Mouse (Mus musculus) lung, adult 2 months (tissue): ENCODE data around the gene Plin3. TPM values are rescaled to one million over a fixed set of nuclear protein-coding genes. Genes with fewer than 3 reads are reported as not detected.
A peak's percentile ranks its signal among the peaks of the same experiment; 100 is the strongest.

ENCODE experiments used
- DNase-seq: peaks from one replicate; pipeline ENCODE4 v3.0.0; 2022
- H3K4me1 ChIP-seq: fragments of 200-500 bp; 2 replicates; pipeline ENCODE4 v1.6.1; 2011; ENCODE audit warnings: low read length; ENCODE audit not compliant: control insufficient read depth, insufficient read depth
- H3K4me3 ChIP-seq: fragments of 200-500 bp; replicated peaks from 2 replicates; pipeline ENCODE3; 2011; ENCODE audit warnings: low read depth, mild to moderate bottlenecking, control low read depth, low read length; ENCODE audit errors: extremely low read depth
- CTCF ChIP-seq: fragments of 200-500 bp; IDR thresholded peaks from 2 replicates; pipeline ENCODE4 v1.5.1; 2011; ENCODE audit warnings: mild to moderate bottlenecking, low read length, control low read depth; ENCODE audit not compliant: insufficient read depth
- POLR2A ChIP-seq: fragments of 200-500 bp; IDR thresholded peaks from 2 replicates; pipeline ENCODE4 v1.6.1; 2011; ENCODE audit warnings: low read depth, mild to moderate bottlenecking, control low read depth, low read length, borderline replicate concordance; ENCODE audit errors: extremely low read depth
- WGBS: fragments of 180-500 bp; shearing (Covaris S2); methylation state at CpG from one replicate; pipeline ENCODE4 v1.1.7; 2018; 5-methylcytosine and 5-hydroxymethylcytosine counted together
- polyA plus RNA-seq: library from polyadenylated mRNA; depleted of rRNA; stranded (reverse); fragments of >200 nt; gene quantifications from 2 replicates; pipeline ENCODE4 v1.2.3, GENCODE M21; 2012

The Plin3 gene
- polyA plus RNA-seq, 1 experiment: 39.6 TPM

GRCm38 (mm10) chr17:56303847-56304586, 11.3 kb upstream of the Plin3 start:
- TF ChIP-seq POLR2A: no peak
- no peak for TF ChIP-seq CTCF
- DNase-seq: peak; percentile 94
- Histone ChIP-seq H3K4me1 (0 out of 2 replicates have a peak, but pooled peaks cover 2% of the 10 kb centered on the region), H3K4me3 (peak overlapping the region; percentile 77)
- under 1% methylated on average over 68 of the region's 68 CpGs for WGBS

GRCm38 (mm10) chr17:56303160-56303846, 10.6 kb upstream of the Plin3 start, which contains the start of gene Uhrf1:
Uhrf1 (plus strand) TSS chr17:56303321.
- no peak for TF ChIP-seq POLR2A
- TF ChIP-seq CTCF: no peak
- peak; percentile 40 for DNase-seq
- under 1% methylated on average over 43 of the region's 43 CpGs for WGBS
- H3K4me1 ChIP-seq: 0 out of 2 replicates have a peak, but pooled peaks cover 2% of the 10 kb centered on the region
- H3K4me3 ChIP-seq: peak within 1 kb of the TSS; percentile 77

- Histone ChIP-seq H3K4me3 (no peak overlapping the region), H3K4me1 (0 out of 2 replicates have a peak, but pooled peaks cover 2% of the 10 kb centered on the region)
- DNase-seq: no peak
- WGBS: 35% methylated on average over 13 of the region's 13 CpGs
- no peak for TF ChIP-seq CTCF
- TF ChIP-seq POLR2A: no peak
These were observed 9.8 kb upstream of the Plin3 start for GRCm38 (mm10) chr17:56302363-56302996.

GRCm38 (mm10) chr17:56300186-56300585, 7.5 kb upstream of the Plin3 start, which contains the start of gene Arrdc5:
Arrdc5 (minus strand) TSS chr17:56300286.
- H3K4me1 ChIP-seq: 0 out of 2 replicates have a peak, but pooled peaks cover 2% of the 10 kb centered on the region
- DNase-seq: no peak
- WGBS: 90% methylated on average over 9 of the region's 9 CpGs
- H3K4me3 ChIP-seq: no peak within 1 kb of the TSS
- no peak for TF ChIP-seq POLR2A
- no peak for TF ChIP-seq CTCF

GRCm38 (mm10) chr17:56298238-56298637, 5.6 kb upstream of the Plin3 start:
- TF ChIP-seq POLR2A (no peak), CTCF (no peak)
- DNase-seq: no peak
- 86% methylated on average over 1 of the region's 1 CpGs for WGBS
- Histone ChIP-seq H3K4me1 (no peaks in the 10 kb centered on the region), H3K4me3 (no peak overlapping the region)

- peaks cover 3% of the 10 kb centered on the region for H3K4me1 ChIP-seq
- no peak overlapping the region for H3K4me3 ChIP-seq
- 77% methylated on average over 1 of the region's 1 CpGs for WGBS
- TF ChIP-seq POLR2A (no peak), CTCF (no peak)
- DNase-seq: no peak
These were observed 3.5 kb upstream of the Plin3 start for GRCm38 (mm10) chr17:56296201-56296600.

GRCm38 (mm10) chr17:56294241-56294640, 1.6 kb upstream of the Plin3 start:
- Histone ChIP-seq H3K4me3 (no peak overlapping the region), H3K4me1 (peaks cover 3% of the 10 kb centered on the region)
- TF ChIP-seq CTCF: no peak
- no peak for TF ChIP-seq POLR2A
- WGBS: 89% methylated on average over 19 of the region's 19 CpGs
- DNase-seq: no peak

- H3K4me3 ChIP-seq: no peak overlapping the region
- TF ChIP-seq CTCF: no peak
- TF ChIP-seq POLR2A: no peak
- H3K4me1 ChIP-seq: peaks cover 3% of the 10 kb centered on the region
- no peak for DNase-seq
- WGBS: 68% methylated on average over 1 of the region's 1 CpGs
These were observed 618 bp upstream of the Plin3 start for GRCm38 (mm10) chr17:56293291-56293690.

- no peak overlapping the region for H3K4me3 ChIP-seq
These were observed 722 bp downstream of the Plin3 start for GRCm38 (mm10) chr17:56291826-56292475.

More at GRCm38 (mm10) chr17:56291826-56292475, 722 bp downstream of the Plin3 start:
- no peak for DNase-seq
- WGBS: 82% methylated on average over 7 of the region's 7 CpGs
- no peak for TF ChIP-seq CTCF
- TF ChIP-seq POLR2A: no peak
- H3K4me1 ChIP-seq: peaks cover 6% of the 10 kb centered on the region
